In genomic region chr4:114557731-114558130, GRCm38 (mm10) we compare ENCODE assay signal across 22 mouse cellular contexts.
DNase-seq lines count a peak whose midpoint lies in the region; ATAC-seq lines count a peak whose summit lies in the region.
"Had no signal": no experiment of that assay in that cellular context is flagged by ENCODE, and none has a peak within 500 bp of the region (broad histone marks: within the 10 kb centered on the region; RNA-seq: fewer than 3 reads in every experiment).

No protein-coding gene starts in this region.

- H3K4me1 ChIP-seq in lung, embryonic 16.5 days (replicated peaks; ENCODE audit: control insufficient read depth, insufficient read depth, low read length), result no peaks in the 10 kb centered on the region; the same call in 1 of the 2 replicates
- H3K4me1 ChIP-seq in forebrain, embryonic 16.5 days (replicated peaks; ENCODE audit: control insufficient read depth, insufficient read depth, low read length), result no peaks in the 10 kb centered on the region

- H3K36me3 ChIP-seq in lung, embryonic 16.5 days (ENCODE audit: control insufficient read depth, insufficient read depth, low read length), result no peaks in the 10 kb centered on the region
- no peaks in the 10 kb centered on the region for H3K36me3 ChIP-seq in forebrain, embryonic 16.5 days (ENCODE audit: control insufficient read depth, insufficient read depth)
- H3K36me3 ChIP-seq: G1E had no signal

- H3K27me3 ChIP-seq in lung, embryonic 16.5 days (ENCODE audit: control insufficient read depth, insufficient read depth, low read depth, low read length), result no peaks in the 10 kb centered on the region
- no peaks in the 10 kb centered on the region for H3K27me3 ChIP-seq in forebrain, embryonic 16.5 days (replicated peaks; ENCODE audit: control insufficient read depth, insufficient read depth, low read length)
- H3K27me3 ChIP-seq: Patski had no signal

- H3K4me2 ChIP-seq in lung, embryonic 16.5 days (ENCODE audit: low read depth, low read length), result no peak overlapping the region
- H3K4me2 ChIP-seq in forebrain, embryonic 16.5 days (ENCODE audit: low read length), result no peak overlapping the region

- no peaks in the 10 kb centered on the region for H3K9me3 ChIP-seq in lung, embryonic 16.5 days (ENCODE audit: control insufficient read depth, low read length)
- no peaks in the 10 kb centered on the region for H3K9me3 ChIP-seq in forebrain, embryonic 16.5 days (ENCODE audit: control insufficient read depth, low read length)

- WGBS in lung, embryonic 16.5 days, result 49% methylated on average over 6 of the region's 6 CpGs
- WGBS in forebrain, embryonic 16.5 days, result 53% methylated on average over 6 of the region's 6 CpGs

- no peak overlapping the region for H3K4me3 ChIP-seq in lung, embryonic 16.5 days (ENCODE audit: low read length)
- H3K4me3 ChIP-seq in forebrain, embryonic 16.5 days (replicated peaks; ENCODE audit: low read length), result no peak overlapping the region

- no peak overlapping the region for H3K9ac ChIP-seq in lung, embryonic 16.5 days (ENCODE audit: low read length)
- no peak overlapping the region for H3K9ac ChIP-seq in forebrain, embryonic 16.5 days (replicated peaks; ENCODE audit: low read depth, low read length)

- H3K27ac ChIP-seq in lung, embryonic 16.5 days (ENCODE audit: low read length), result no peak overlapping the region
- H3K27ac ChIP-seq in forebrain, embryonic 16.5 days (ENCODE audit: low read length), result no peak overlapping the region

- intact Hi-C loops in heart, postnatal 14 days (cut with DNase I), result no loop called here

- DNase-seq in heart, adult 11 months, result peak; percentile 59
- DNase-seq in heart, postnatal 14 days, result no peak
- DNase-seq in lung, postnatal 14 days, result no peak
- peak; percentile 51 for DNase-seq in 3T3-L1 (ENCODE audit: low read depth, low spot score)
- peak; percentile 43 for DNase-seq in NIH3T3 (ENCODE audit: low read depth)
- no peak for DNase-seq in testis, postnatal 14 days (ENCODE audit: low spot score)
- DNase-seq: adrenal gland, adult 2 months; adrenal gland, adult 8-10 months; adrenal gland, postnatal 10 days; adrenal gland, postnatal 14 days; adrenal gland, postnatal 25 days; B cell, adult 2 months; cerebellum, adult 11 months; cerebellum, adult 11-12 months; cerebellum, adult 18-20 months; cerebellum, adult 2 months had no signal

- ATAC-seq in lung, embryonic 16.5 days (ENCODE audit: low read depth), result 0 out of 2 replicates have a peak, but pooled peaks have one; percentile 10
- no peak for ATAC-seq in forebrain, embryonic 16.5 days
- ATAC-seq: activated CD4-positive, CD25-positive, alpha-beta regulatory T cell, adult 4 months; CD4-positive, CD25-positive, alpha-beta regulatory T cell, adult 4 months; Patski had no signal

Comparison
In these comparisons a context has a peak if more than half of its experiments do, and no peak if none do; other contexts are left out.
1. DNase-seq: peak in heart, adult 11 months (single experiment), 3T3-L1 (single experiment) and NIH3T3 (single experiment); none in heart, postnatal 14 days (0 of 2), lung, postnatal 14 days (single experiment) and testis, postnatal 14 days (single experiment).